Mouse (Mus musculus) cortical plate, adult 2 months (tissue): ENCODE data around the gene Gm10401. TPM values are rescaled to one million over a fixed set of nuclear protein-coding genes. Genes with fewer than 3 reads are reported as not detected.
"Not testable (repeated sequence)": the region's sequence is repeated elsewhere in the genome, so short reads cannot be mapped to it uniquely, and the experiment has no call there.

Experiments used
- H3K27ac ChIP-seq: fragments of 200-500 bp; 2 replicates; pipeline ENCODE4 v1.5.1; 2012; ENCODE audit warnings: low read length, control low read depth, inconsistent platforms; ENCODE audit not compliant: insufficient read depth
- H3K4me1 ChIP-seq: fragments of 200-500 bp; 2 replicates; pipeline ENCODE4 v1.6.1; 2011; ENCODE audit warnings: low read length; ENCODE audit not compliant: control insufficient read depth, insufficient read depth
- H3K4me3 ChIP-seq: fragments of 200-500 bp; 2 replicates; pipeline ENCODE4 v1.5.1; 2011; ENCODE audit warnings: mild to moderate bottlenecking, low read length, control low read depth; ENCODE audit not compliant: insufficient read depth
- CTCF ChIP-seq: fragments of 200-500 bp; IDR thresholded peaks from 2 replicates; pipeline ENCODE4 v1.5.1; 2011; ENCODE audit warnings: mild to moderate bottlenecking, control low read depth, low read length; ENCODE audit not compliant: insufficient read depth; ENCODE audit errors: extremely low read depth
- POLR2A ChIP-seq: fragments of 200-500 bp; IDR thresholded peaks from 2 replicates; pipeline ENCODE4 v1.6.1; 2011; ENCODE audit warnings: mild to moderate bottlenecking, low read length, control low read depth; ENCODE audit not compliant: insufficient read depth; ENCODE audit errors: extremely low read depth
- polyA plus RNA-seq: library from polyadenylated mRNA; depleted of rRNA; stranded (reverse); fragments of >200 nt; gene quantifications from 2 replicates; pipeline ENCODE4 v1.2.3, GENCODE M21; 2012

Gm10401 gene
- polyA plus RNA-seq, 1 experiment = not detected

- TF ChIP-seq POLR2A (no peak), CTCF (no peak)
- Histone ChIP-seq H3K27ac (no peak overlapping the region), H3K4me3 (no peak overlapping the region), H3K4me1 (peaks cover 3% of the 10 kb centered on the region)
Observed at GRCm38 (mm10) chr5:115074749-115075148, 23.3 kb downstream of the Gm10401 start.

- H3K4me3 ChIP-seq, H3K27ac ChIP-seq, H3K4me1 ChIP-seq: not testable (repeated sequence)
Observed at GRCm38 (mm10) chr5:115073306-115073705, 24.8 kb downstream of the Gm10401 start.

GRCm38 (mm10) chr5:115072143-115072542 is 26.0 kb downstream of the Gm10401 start:
- peaks cover 11% of the 10 kb centered on the region for H3K4me1 ChIP-seq
- TF ChIP-seq CTCF (no peak), POLR2A (no peak)
- H3K27ac ChIP-seq = no peak overlapping the region
- H3K4me3 ChIP-seq = no peak overlapping the region

GRCm38 (mm10) chr5:115071096-115071901 is 26.8 kb downstream of the Gm10401 start:
- peaks cover 11% of the 10 kb centered on the region for H3K4me1 ChIP-seq
- no peak for TF ChIP-seq POLR2A
- H3K4me3 ChIP-seq = no peak overlapping the region
- H3K27ac ChIP-seq = no peak overlapping the region

GRCm38 (mm10) chr5:115070457-115070856 is 27.6 kb downstream of the Gm10401 start:
- Histone ChIP-seq H3K4me1 (peaks cover 12% of the 10 kb centered on the region), H3K4me3 (no peak overlapping the region), H3K27ac (no peak overlapping the region)
- TF ChIP-seq CTCF (no peak), POLR2A (no peak)

- Histone ChIP-seq H3K4me1 (peaks cover 12% of the 10 kb centered on the region), H3K4me3 (no peak overlapping the region), H3K27ac (no peak overlapping the region)
- TF ChIP-seq CTCF (no peak), POLR2A (no peak)
Observed at GRCm38 (mm10) chr5:115069611-115070010, 28.5 kb downstream of the Gm10401 start.

GRCm38 (mm10) chr5:115068671-115069421 is 29.2 kb downstream of the Gm10401 start:
- Histone ChIP-seq H3K27ac (no peak overlapping the region), H3K4me3 (no peak overlapping the region), H3K4me1 (peaks cover 12% of the 10 kb centered on the region)
- no peak for TF ChIP-seq CTCF
- no peak for TF ChIP-seq POLR2A

GRCm38 (mm10) chr5:115066245-115066644 is 31.9 kb downstream of the Gm10401 start:
- no peak overlapping the region for H3K27ac ChIP-seq
- peaks cover 9% of the 10 kb centered on the region for H3K4me1 ChIP-seq
- no peak for TF ChIP-seq POLR2A
- TF ChIP-seq CTCF = no peak
- H3K4me3 ChIP-seq = no peak overlapping the region

- TF ChIP-seq CTCF = no peak
- H3K4me3 ChIP-seq = no peak overlapping the region
- no peak overlapping the region for H3K27ac ChIP-seq
- H3K4me1 ChIP-seq = peaks cover 6% of the 10 kb centered on the region
Observed at GRCm38 (mm10) chr5:115063391-115063790, 34.7 kb downstream of the Gm10401 start.

GRCm38 (mm10) chr5:115062566-115062965 is 35.5 kb downstream of the Gm10401 start:
- Histone ChIP-seq H3K27ac (no peak overlapping the region), H3K4me1 (0 out of 2 replicates have a peak, but pooled peaks cover 1% of the 10 kb centered on the region), H3K4me3 (no peak overlapping the region)
- no peak for TF ChIP-seq CTCF
